Mouse (Mus musculus) cerebellum, postnatal 25 days (tissue): ENCODE data around the gene Cenpt.
A peak's percentile ranks its signal among the peaks of the same experiment; 100 is the strongest.
"Not testable (repeated sequence)": the region's sequence is repeated elsewhere in the genome, so short reads cannot be mapped to it uniquely, and the experiment has no call there.

Source experiments
- DNase-seq, 2 experiments: peaks; one replicate each; pipeline ENCODE4 v3.0.0; 2021; ENCODE audit warnings: mixed read lengths in 2 of 2

Cenpt gene

GRCm38 (mm10) chr8:105854303-105854702 lies 1.2 kb upstream of the Cenpt start:
- DNase-seq = peak in 1 of 2 experiments; percentile 29

- DNase-seq = no peak
Measured at GRCm38 (mm10) chr8:105852146-105852729, 840 bp downstream of the Cenpt start.

GRCm38 (mm10) chr8:105851651-105852143 lies 1.4 kb downstream of the Cenpt start:
- DNase-seq = peak; percentile 81 to 89

- DNase-seq = no peak
Measured at GRCm38 (mm10) chr8:105850611-105851010, 2.5 kb downstream of the Cenpt start.

GRCm38 (mm10) chr8:105850014-105850413 lies 3.1 kb downstream of the Cenpt start:
- DNase-seq = no peak

GRCm38 (mm10) chr8:105846678-105847077 lies 6.4 kb downstream of the Cenpt start:
- DNase-seq = no peak

GRCm38 (mm10) chr8:105839209-105839608 lies 13.9 kb downstream of the Cenpt start:
- DNase-seq = no peak

GRCm38 (mm10) chr8:105836991-105837390 lies 16.1 kb downstream of the Cenpt start:
- peak in 1 of 2 experiments; percentile 37 for DNase-seq

- DNase-seq = peak; percentile 53 to 73
Measured at GRCm38 (mm10) chr8:105835318-105835717, 17.8 kb downstream of the Cenpt start.

- not testable (repeated sequence) for DNase-seq
Measured at GRCm38 (mm10) chr8:105833740-105834139, 19.3 kb downstream of the Cenpt start.

- DNase-seq = peak; percentile 93 to 96
Measured at GRCm38 (mm10) chr8:105826861-105827848, 25.9 kb downstream of the Cenpt start, which contains the start of the genes Ranbp10 and Tsnaxip1. Ranbp10 (minus strand) TSS chr8:105827350. Tsnaxip1 (plus strand) TSS chr8:105827731.

GRCm38 (mm10) chr8:105826379-105826778 lies 26.7 kb downstream of the Cenpt start:
- no peak for DNase-seq

- DNase-seq = no peak
Measured at GRCm38 (mm10) chr8:105825506-105825905, 27.6 kb downstream of the Cenpt start.

GRCm38 (mm10) chr8:105820925-105821324 lies 32.2 kb downstream of the Cenpt start:
- no peak for DNase-seq

GRCm38 (mm10) chr8:105819659-105820058 lies 33.4 kb downstream of the Cenpt start:
- no peak for DNase-seq

GRCm38 (mm10) chr8:105813241-105813640 lies 39.8 kb downstream of the Cenpt start:
- no peak for DNase-seq

GRCm38 (mm10) chr8:105812511-105812910 lies 40.6 kb downstream of the Cenpt start:
- no peak for DNase-seq

GRCm38 (mm10) chr8:105811543-105811942 lies 41.5 kb downstream of the Cenpt start:
- DNase-seq = no peak

GRCm38 (mm10) chr8:105811061-105811460 lies 42.0 kb downstream of the Cenpt start:
- DNase-seq = peak; percentile 54 to 56

GRCm38 (mm10) chr8:105810245-105810786 lies 42.8 kb downstream of the Cenpt start:
- DNase-seq = no peak

- DNase-seq = no peak
Measured at GRCm38 (mm10) chr8:105808480-105808879, 44.6 kb downstream of the Cenpt start.

GRCm38 (mm10) chr8:105807766-105808165 lies 45.3 kb downstream of the Cenpt start:
- DNase-seq = no peak

GRCm38 (mm10) chr8:105805964-105806363 lies 47.1 kb downstream of the Cenpt start:
- no peak for DNase-seq
